Mouse (Mus musculus) G1E (cell line): Measurements from ENCODE around the gene Shank2. TPM values are rescaled to one million over a fixed set of nuclear protein-coding genes. Genes with fewer than 3 reads are reported as not detected.

Source experiments
- ATAC-seq: 2 replicates; pipeline ENCODE4 v1.8.0; 2016; ENCODE audit warnings: mild to moderate bottlenecking; ENCODE audit not compliant: insufficient number of reproducible peaks, poor library complexity, low FRiP score, severe bottlenecking; ENCODE audit errors: extremely low read depth
- DNase-seq: peaks from one replicate; pipeline ENCODE4 v3.0.0; 2012; ENCODE audit warnings: low spot score
- H3K27me3 ChIP-seq: 2 replicates; pipeline ENCODE4 v1.6.1; 2012; ENCODE audit warnings: mild to moderate bottlenecking, low read length, inconsistent platforms; ENCODE audit not compliant: insufficient read depth
- H3K36me3 ChIP-seq: replicated peaks from 2 replicates; pipeline ENCODE3; 2012; ENCODE audit warnings: mild to moderate bottlenecking, inconsistent platforms
- H3K4me1 ChIP-seq: 2 replicates; pipeline ENCODE4 v1.6.1; 2012; ENCODE audit warnings: low read depth, low read length, inconsistent platforms, mixed read lengths; ENCODE audit not compliant: insufficient read depth
- H3K4me3 ChIP-seq: 2 replicates; pipeline ENCODE4 v1.5.1; 2012; ENCODE audit warnings: low read depth, mild to moderate bottlenecking, inconsistent platforms, low read length, moderate library complexity, mixed read lengths
- H3K9me3 ChIP-seq: replicated peaks from 2 replicates; pipeline ENCODE4 v1.6.1; 2012; ENCODE audit warnings: inconsistent platforms
- CTCF ChIP-seq: IDR thresholded peaks from 2 replicates; pipeline ENCODE4 v1.5.1; 2012; ENCODE audit warnings: low read depth, low read length, inconsistent platforms, mixed read lengths
- GATA1 ChIP-seq: IDR thresholded peaks from 2 replicates; pipeline ENCODE4 v1.6.1; 2012; ENCODE audit warnings: borderline replicate concordance, low read length, inconsistent platforms, mixed read lengths
- GATA2 ChIP-seq: IDR thresholded peaks from 2 replicates; pipeline ENCODE4 v1.6.1; 2012; ENCODE audit warnings: low read depth, low read length, inconsistent platforms, borderline replicate concordance
- POLR2AphosphoS5 ChIP-seq: IDR thresholded peaks from 2 replicates; pipeline ENCODE4 v1.6.1; 2012; ENCODE audit warnings: low read depth, low read length, inconsistent platforms; ENCODE audit not compliant: insufficient replicate concordance
- TAL1 ChIP-seq: conservative IDR thresholded peaks from 2 replicates; pipeline ENCODE4 v1.6.1; 2012; ENCODE audit warnings: low read depth, low read length, inconsistent platforms, mixed read lengths
- polyA plus RNA-seq: library from polyadenylated mRNA; stranded (reverse); fragments of >175 nt; gene quantifications from 2 replicates; pipeline ENCODE4 v1.2.3, GENCODE M21; 2012
- total RNA-seq, 2 experiments: library from RNA; stranded (forward) in 1 of 2; stranded (reverse) in 1 of 2; fragments of 200-1000 nt in 1 of 2; fragments of >200 nt in 1 of 2; fragmentation: Nextera tagmentation in 1 of 2; gene quantifications; 2 replicates each; pipeline ENCODE4 v1.2.3; 2014 to 2017

Gene Shank2
- total and polyA plus RNA-seq, 3 experiments = 0.05 TPM; not detected in 2

DNA sequence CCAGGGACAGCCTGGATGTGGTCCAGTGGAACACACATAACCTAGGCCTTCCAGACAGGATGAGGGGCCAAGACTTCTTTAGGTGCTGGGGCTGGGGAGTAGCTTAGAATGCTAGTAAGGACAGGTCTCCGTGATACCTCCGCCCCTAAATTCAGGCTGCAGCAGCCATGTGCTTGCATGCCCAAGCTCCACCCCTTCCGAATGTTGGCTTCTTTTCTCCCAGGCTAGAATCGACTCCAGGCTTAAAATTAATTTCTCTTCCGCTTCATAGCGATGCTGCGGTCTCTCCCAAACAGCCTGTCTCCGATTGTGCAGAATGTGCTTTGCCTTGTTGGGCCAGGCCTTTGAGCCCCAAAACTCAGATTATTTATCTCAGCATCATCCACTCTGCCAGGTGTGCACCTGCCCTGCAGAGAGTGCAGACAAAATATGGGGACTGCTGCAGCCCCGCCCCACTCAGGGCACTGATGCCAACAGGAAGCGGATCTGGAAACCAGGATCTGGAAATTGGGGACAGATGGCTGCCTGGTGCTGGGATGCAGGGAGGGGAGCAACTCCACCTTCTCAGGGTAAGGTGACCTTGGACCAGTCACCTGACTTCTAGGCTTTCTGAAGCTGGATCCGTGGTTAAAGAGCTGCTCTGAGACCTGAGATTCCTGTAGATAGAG, 312.8 kb downstream of the Shank2 start:
- Histone ChIP-seq H3K4me3 (no peak overlapping the region), H3K36me3 (no peaks in the 10 kb centered on the region), H3K27me3 (peaks cover 9% of the 10 kb centered on the region), H3K4me1 (no peaks in the 10 kb centered on the region), H3K9me3 (no peaks in the 10 kb centered on the region)
- TF ChIP-seq GATA2 (no peak), CTCF (no peak), POLR2AphosphoS5 (no peak), TAL1 (no peak), GATA1 (no peak)
- ATAC-seq (no peak), DNase-seq (no peak)

- DNase-seq = no peak
- ATAC-seq = no peak
- H3K4me3 ChIP-seq = no peak overlapping the region
- no peaks in the 10 kb centered on the region for H3K36me3 ChIP-seq
- no peaks in the 10 kb centered on the region for H3K9me3 ChIP-seq
- TF ChIP-seq GATA2 (no peak), GATA1 (no peak), CTCF (no peak), POLR2AphosphoS5 (no peak), TAL1 (no peak)
- no peaks in the 10 kb centered on the region for H3K4me1 ChIP-seq
- peaks cover 9% of the 10 kb centered on the region for H3K27me3 ChIP-seq
Measured at GRCm38 (mm10) chr7:144316224-144316623, 314.5 kb downstream of the Shank2 start.

DNA sequence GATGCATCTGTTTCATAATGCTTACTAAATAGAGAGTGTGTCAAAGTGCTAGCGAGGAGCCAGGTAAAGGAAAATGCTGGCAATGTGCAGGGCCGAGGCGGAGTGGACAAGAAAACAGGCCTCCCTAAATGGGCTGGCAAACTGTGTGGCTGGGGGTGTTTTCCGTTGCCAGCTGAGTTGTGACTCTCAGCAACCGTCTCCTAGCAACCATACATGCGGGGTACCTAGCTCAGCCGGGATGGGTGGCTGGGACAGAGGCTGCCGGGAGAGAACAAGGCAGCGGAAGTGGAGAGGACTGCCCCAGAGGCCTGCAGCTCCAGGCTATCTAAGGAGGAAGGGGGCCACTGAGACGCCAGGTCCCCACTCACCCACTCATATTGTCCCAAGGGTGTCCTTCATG, 315.1 kb downstream of the Shank2 start:
- no peak for ATAC-seq

GRCm38 (mm10) chr7:144324077-144324476, 322.3 kb downstream of the Shank2 start:
- H3K4me3 ChIP-seq = no peak overlapping the region
- no peak for DNase-seq
- H3K36me3 ChIP-seq = no peaks in the 10 kb centered on the region
- no peaks in the 10 kb centered on the region for H3K9me3 ChIP-seq
- TF ChIP-seq GATA1 (no peak), CTCF (no peak), POLR2AphosphoS5 (no peak), TAL1 (no peak), GATA2 (no peak)
- no peak for ATAC-seq
- H3K27me3 ChIP-seq = peaks cover 15% of the 10 kb centered on the region
- no peaks in the 10 kb centered on the region for H3K4me1 ChIP-seq

More for the DNA sequence above, 315.1 kb downstream of the Shank2 start:
- no peak for DNase-seq
- Histone ChIP-seq H3K27me3 (peaks cover 9% of the 10 kb centered on the region), H3K4me1 (no peaks in the 10 kb centered on the region), H3K36me3 (no peaks in the 10 kb centered on the region), H3K4me3 (no peak overlapping the region), H3K9me3 (no peaks in the 10 kb centered on the region)
- TF ChIP-seq TAL1 (no peak), GATA2 (no peak), CTCF (no peak), GATA1 (no peak), POLR2AphosphoS5 (no peak)

DNA sequence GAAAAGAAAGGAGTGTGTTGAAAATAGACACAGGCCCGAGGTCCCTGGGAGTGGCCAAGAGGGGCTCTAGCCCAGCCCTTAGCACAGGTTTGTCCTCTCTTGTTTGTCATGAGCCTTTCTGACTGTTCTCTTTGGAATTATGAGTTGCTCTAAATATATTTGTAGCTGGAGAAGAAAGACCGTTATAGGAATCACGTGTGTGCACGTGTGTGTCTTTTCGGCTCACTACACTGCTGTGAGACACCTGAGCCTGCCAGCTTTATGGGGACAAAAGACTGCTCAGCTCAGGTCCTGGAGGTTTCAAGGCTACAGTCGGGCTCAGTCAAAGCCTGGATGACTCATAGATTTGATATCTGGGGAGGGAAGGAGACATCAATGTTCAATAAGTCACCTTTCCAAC, 323.1 kb downstream of the Shank2 start:
- DNase-seq (no peak), ATAC-seq (no peak)
- no peak overlapping the region for H3K4me3 ChIP-seq
- no peaks in the 10 kb centered on the region for H3K4me1 ChIP-seq
- no peaks in the 10 kb centered on the region for H3K9me3 ChIP-seq
- H3K27me3 ChIP-seq = peaks cover 12% of the 10 kb centered on the region
- H3K36me3 ChIP-seq = no peaks in the 10 kb centered on the region
- no peak for TF ChIP-seq TAL1

GRCm38 (mm10) chr7:144325603-144326002, 323.9 kb downstream of the Shank2 start:
- H3K4me3 ChIP-seq = no peak overlapping the region
- DNase-seq (no peak), ATAC-seq (no peak)
- H3K9me3 ChIP-seq = no peaks in the 10 kb centered on the region
- no peaks in the 10 kb centered on the region for H3K36me3 ChIP-seq
- TF ChIP-seq GATA1 = no peak
- TF ChIP-seq GATA2 = no peak
- no peak for TF ChIP-seq POLR2AphosphoS5
- no peak for TF ChIP-seq TAL1
- TF ChIP-seq CTCF = no peak
- H3K4me1 ChIP-seq = no peaks in the 10 kb centered on the region
- H3K27me3 ChIP-seq = peaks cover 12% of the 10 kb centered on the region
